Mouse (Mus musculus) megakaryocyte, embryonic 14.5 days (primary cell): ENCODE measurements around the gene Scn10a. TPM values are rescaled to one million over a fixed set of nuclear protein-coding genes. Genes with fewer than 3 reads are reported as not detected.
A peak's percentile ranks its signal among the peaks of the same experiment; 100 is the strongest.

Source experiments
- H3K27me3 ChIP-seq: replicated peaks from 2 replicates; pipeline ENCODE3; 2012; ENCODE audit warnings: inconsistent platforms
- H3K36me3 ChIP-seq: replicated peaks from 2 replicates; pipeline ENCODE3; 2012; ENCODE audit warnings: low read length, inconsistent platforms, mixed read lengths
- H3K4me1 ChIP-seq: 2 replicates; pipeline ENCODE4 v1.6.1; 2012; ENCODE audit warnings: inconsistent platforms
- H3K4me3 ChIP-seq: replicated peaks from 2 replicates; pipeline ENCODE3; 2012; ENCODE audit warnings: moderate library complexity, mild to moderate bottlenecking, inconsistent platforms
- H3K9me3 ChIP-seq: 2 replicates; pipeline ENCODE4 v1.6.1; 2012; ENCODE audit warnings: inconsistent platforms
- FLI1 ChIP-seq: IDR thresholded peaks from 2 replicates; pipeline ENCODE4 v1.6.1; 2012; ENCODE audit warnings: low read length, inconsistent platforms, mixed read lengths
- GATA1 ChIP-seq: IDR thresholded peaks from 3 replicates; pipeline ENCODE4 v1.6.1; 2012; ENCODE audit warnings: mixed read lengths, low read length, inconsistent platforms, borderline replicate concordance
- polyA plus RNA-seq: library from polyadenylated mRNA; stranded (reverse); fragments of >175 nt; gene quantifications from 2 replicates; pipeline ENCODE4 v1.2.3, GENCODE M21; 2012; ENCODE audit warnings: low replicate concordance; ENCODE audit not compliant: insufficient read depth

Gene Scn10a
- polyA plus RNA-seq, result not detected in 2 replicates

- Histone ChIP-seq H3K36me3 (no peaks in the 10 kb centered on the region), H3K9me3 (no peaks in the 10 kb centered on the region), H3K4me1 (no peaks in the 10 kb centered on the region), H3K27me3 (peaks cover 15% of the 10 kb centered on the region), H3K4me3 (no peak within 1 kb of the TSS)
- TF ChIP-seq GATA1, result no peak
- no peak for TF ChIP-seq FLI1
Observed at GRCm38 (mm10) chr9:119719222-119719621, at the start of gene Scn10a. Scn10a (minus strand) TSS chr9:119719322.

GRCm38 (mm10) chr9:119768585-119768984 is 49.5 kb upstream of the Scn10a start:
- Histone ChIP-seq H3K4me1 (no peaks in the 10 kb centered on the region), H3K36me3 (no peaks in the 10 kb centered on the region), H3K9me3 (peaks cover 17% of the 10 kb centered on the region), H3K27me3 (no peaks in the 10 kb centered on the region), H3K4me3 (no peak overlapping the region)
- TF ChIP-seq FLI1, result no peak
- no peak for TF ChIP-seq GATA1

- Histone ChIP-seq H3K4me1 (no peaks in the 10 kb centered on the region), H3K4me3 (no peak overlapping the region), H3K36me3 (no peaks in the 10 kb centered on the region), H3K27me3 (no peaks in the 10 kb centered on the region), H3K9me3 (peaks cover 28% of the 10 kb centered on the region)
- TF ChIP-seq FLI1, result no peak
- TF ChIP-seq GATA1, result no peak
Observed at GRCm38 (mm10) chr9:119760226-119760625, 41.1 kb upstream of the Scn10a start.

GRCm38 (mm10) chr9:119759457-119759856 is 40.3 kb upstream of the Scn10a start:
- H3K9me3 ChIP-seq, result peaks cover 36% of the 10 kb centered on the region
- H3K4me1 ChIP-seq, result no peaks in the 10 kb centered on the region
- no peaks in the 10 kb centered on the region for H3K36me3 ChIP-seq
- no peaks in the 10 kb centered on the region for H3K27me3 ChIP-seq
- TF ChIP-seq FLI1 (no peak), GATA1 (no peak)
- H3K4me3 ChIP-seq, result no peak overlapping the region

GRCm38 (mm10) chr9:119751507-119751906 is 32.4 kb upstream of the Scn10a start:
- Histone ChIP-seq H3K9me3 (peaks cover 31% of the 10 kb centered on the region), H3K27me3 (peaks cover 33% of the 10 kb centered on the region), H3K4me3 (no peak overlapping the region), H3K4me1 (no peaks in the 10 kb centered on the region), H3K36me3 (no peaks in the 10 kb centered on the region)
- TF ChIP-seq FLI1 (no peak), GATA1 (no peak)

- Histone ChIP-seq H3K36me3 (no peaks in the 10 kb centered on the region), H3K4me3 (no peak overlapping the region), H3K9me3 (peaks cover 12% of the 10 kb centered on the region), H3K27me3 (peaks cover 53% of the 10 kb centered on the region), H3K4me1 (peaks cover 8% of the 10 kb centered on the region)
- no peak for TF ChIP-seq GATA1
- TF ChIP-seq FLI1, result no peak
Observed at GRCm38 (mm10) chr9:119749112-119749511, 30.0 kb upstream of the Scn10a start.

GRCm38 (mm10) chr9:119743900-119744299 is 24.8 kb upstream of the Scn10a start:
- H3K4me1 ChIP-seq, result peaks cover 26% of the 10 kb centered on the region

GRCm38 (mm10) chr9:119743312-119743711 is 24.2 kb upstream of the Scn10a start:
- peaks cover 9% of the 10 kb centered on the region for H3K9me3 ChIP-seq

More at GRCm38 (mm10) chr9:119743900-119744299, 24.8 kb upstream of the Scn10a start:
- peaks cover 9% of the 10 kb centered on the region for H3K9me3 ChIP-seq
- peaks cover 72% of the 10 kb centered on the region for H3K27me3 ChIP-seq
- H3K4me3 ChIP-seq, result peak overlapping the region; percentile 67
- no peaks in the 10 kb centered on the region for H3K36me3 ChIP-seq
- no peak for TF ChIP-seq GATA1
- TF ChIP-seq FLI1, result no peak

GRCm38 (mm10) chr9:119741101-119741786 is 22.1 kb upstream of the Scn10a start:
- Histone ChIP-seq H3K27me3 (peaks cover 75% of the 10 kb centered on the region), H3K36me3 (no peaks in the 10 kb centered on the region), H3K4me3 (no peak overlapping the region), H3K4me1 (peaks cover 26% of the 10 kb centered on the region), H3K9me3 (no peaks in the 10 kb centered on the region)
- no peak for TF ChIP-seq FLI1
- TF ChIP-seq GATA1, result no peak

More at GRCm38 (mm10) chr9:119743312-119743711, 24.2 kb upstream of the Scn10a start:
- TF ChIP-seq FLI1 (no peak), GATA1 (no peak)
- Histone ChIP-seq H3K4me3 (no peak overlapping the region), H3K36me3 (no peaks in the 10 kb centered on the region), H3K4me1 (peaks cover 26% of the 10 kb centered on the region), H3K27me3 (peaks cover 70% of the 10 kb centered on the region)

- H3K4me3 ChIP-seq, result no peak overlapping the region
- peaks cover 27% of the 10 kb centered on the region for H3K27me3 ChIP-seq
- no peaks in the 10 kb centered on the region for H3K9me3 ChIP-seq
- TF ChIP-seq GATA1 (no peak), FLI1 (no peak)
- H3K4me1 ChIP-seq, result no peaks in the 10 kb centered on the region
- H3K36me3 ChIP-seq, result no peaks in the 10 kb centered on the region
Observed at GRCm38 (mm10) chr9:119728412-119729097, 9.4 kb upstream of the Scn10a start.
